Mouse (Mus musculus): ENCODE measurements around the gene Fgf2. TPM values are rescaled to one million over a fixed set of nuclear protein-coding genes. Genes with fewer than 3 reads are reported as not detected.

The Fgf2 gene
- total and polyA plus RNA-seq, 3 experiments = 0.25 to 0.70 TPM; not detected in 1

DNA sequence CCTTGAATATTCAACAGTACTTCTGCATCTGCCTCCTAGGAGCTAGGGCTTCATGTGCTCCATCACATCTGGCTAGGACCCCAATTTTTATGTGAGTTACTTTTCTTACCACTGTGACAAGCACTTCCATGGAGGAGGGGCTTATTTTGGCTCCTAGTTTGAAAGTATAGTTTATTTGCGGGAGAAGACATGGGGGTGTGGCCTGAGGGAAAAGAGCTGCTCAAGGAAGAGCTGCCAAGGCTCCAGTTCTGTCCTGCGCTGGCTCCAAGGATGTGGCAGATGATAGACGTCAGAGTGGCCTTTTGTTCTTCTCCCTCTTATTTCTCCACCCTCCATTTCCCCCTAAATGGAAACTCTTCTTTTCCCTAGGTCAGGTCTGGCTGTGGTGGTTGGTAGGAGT, 17.8 kb downstream of the Fgf2 start:
- Histone ChIP-seq H3K4me3 (replicated peaks in 1 of 3; ENCODE audit: low read depth in 2 of 3, low read length in 2 of 3, poor library complexity in 1 of 3) (no peak overlapping the region), H3K27me3 (replicated peaks) (no peaks in the 10 kb centered on the region), H3K79me2 (replicated peaks; ENCODE audit: control insufficient read depth, extremely low read depth, insufficient read depth, poor library complexity, severe bottlenecking) (no peaks in the 10 kb centered on the region), H3K4me1 (ENCODE audit: control insufficient read depth in 1 of 2, insufficient read depth in 2 of 2) (peaks cover 9 to 24% of the 10 kb centered on the region in 2 experiments), H3K9me3 (replicated peaks; ENCODE audit: low read length) (no peaks in the 10 kb centered on the region), H3K9ac (ENCODE audit: insufficient read depth, low read depth) (no peak overlapping the region), H3K36me3 (replicated peaks in 1 of 2; ENCODE audit: control insufficient read depth in 1 of 2, insufficient read depth in 1 of 2, low read length in 1 of 2) (no peaks in the 10 kb centered on the region), H3K27ac (ENCODE audit: insufficient read depth, low read depth) (no peak overlapping the region), H3K4me2 (ENCODE audit: insufficient read depth, low read depth, poor library complexity, severe bottlenecking) (no peak overlapping the region)
- no peak for DNase-seq (ENCODE audit: extremely low read depth)
- TF ChIP-seq USF1 (IDR thresholded peaks at IDR 0.05; ENCODE audit: low read depth, low read length) (no peak), CHD2 (IDR thresholded peaks at IDR 0.05; ENCODE audit: low read length) (no peak), RCOR1 (conservative IDR thresholded peaks at IDR 0.05; ENCODE audit: low read depth, low read length) (no peak), HCFC1 (IDR thresholded peaks at IDR 0.05; ENCODE audit: low read depth, low read length) (no peak), ZKSCAN1 (IDR thresholded peaks at IDR 0.05; ENCODE audit: borderline replicate concordance, low read depth, low read length) (no peak), RAD21 (IDR thresholded peaks at IDR 0.05; ENCODE audit: low read depth, low read length) (no peak), ZMIZ1 (IDR thresholded peaks at IDR 0.05; ENCODE audit: low read depth, low read length) (no peak), TBP (conservative IDR thresholded peaks at IDR 0.05; ENCODE audit: low read depth, low read length) (no peak), NRF1 (IDR thresholded peaks at IDR 0.05; ENCODE audit: low read depth, low read length) (no peak), JUND (conservative IDR thresholded peaks at IDR 0.05; ENCODE audit: low read depth, low read length) (no peak), MEF2A (IDR thresholded peaks at IDR 0.05; ENCODE audit: borderline replicate concordance, low read depth, low read length) (no peak), TCF12 (IDR thresholded peaks at IDR 0.05; ENCODE audit: low read depth, low read length) (no peak), MXI1 (IDR thresholded peaks at IDR 0.05; ENCODE audit: low read depth, low read length) (no peak), GABPA (IDR thresholded peaks at IDR 0.05; ENCODE audit: insufficient replicate concordance, low read depth, low read length) (no peak), SMC3 (IDR thresholded peaks at IDR 0.05; ENCODE audit: low read depth, low read length) (no peak), BHLHE40 (IDR thresholded peaks at IDR 0.05; ENCODE audit: low read depth, low read length) (no peak), ZNF384 (IDR thresholded peaks at IDR 0.05; ENCODE audit: low read depth, low read length) (no peak), POLR2A (IDR thresholded peaks at IDR 0.05; ENCODE audit: low read depth, low read length) (no peak), ELF1 (IDR thresholded peaks at IDR 0.05; ENCODE audit: low read depth, low read length) (no peak)
- dilution Hi-C loops (cut with MboI; ENCODE audit: extremely low pct_ligation_motif_present, extremely low pct_unique_long_range_greater_than_20kb, low sequenced_read_pairs) = no loop called here
- in situ Hi-C loops (cut with MboI; ENCODE audit: low pct_ligation_motif_present, low pct_unique_long_range_greater_than_20kb, low sequenced_read_pairs) = no loop called here

DNA sequence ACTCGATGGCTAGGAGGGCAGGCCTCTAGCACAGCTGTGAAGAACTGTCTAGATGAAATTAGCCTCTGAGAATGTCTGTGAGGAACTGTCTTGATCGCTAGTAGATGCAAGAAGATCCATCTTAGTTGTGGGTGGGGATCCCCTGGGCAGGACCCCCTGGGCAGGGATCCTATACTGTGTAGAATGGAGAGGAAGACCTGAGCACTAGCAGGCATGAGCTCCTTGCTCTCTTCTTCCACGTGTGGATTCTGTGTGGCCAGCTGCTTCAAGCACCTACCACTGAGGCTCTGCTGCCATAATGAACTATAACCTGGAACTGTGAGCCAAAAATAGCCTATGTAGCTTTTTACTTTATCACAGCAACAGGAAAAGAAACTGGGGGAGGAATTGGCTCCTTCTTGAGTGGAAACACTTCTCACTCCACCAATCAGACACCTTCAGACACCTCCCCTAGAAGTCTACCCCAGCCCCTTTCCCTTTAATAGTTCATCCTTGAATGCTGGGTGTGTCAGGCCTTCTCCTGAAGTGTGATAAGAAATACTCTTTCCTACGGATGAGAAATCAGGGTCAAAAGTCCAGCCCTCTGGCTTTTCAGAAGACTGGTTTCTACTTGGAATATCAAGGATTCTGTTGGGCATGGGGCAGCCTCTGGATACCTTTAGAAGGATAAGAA, 18.4 kb downstream of the Fgf2 start:
- no peak for DNase-seq (ENCODE audit: extremely low read depth)
- Histone ChIP-seq H3K4me2 (ENCODE audit: insufficient read depth, low read depth, poor library complexity, severe bottlenecking) (no peak overlapping the region), H3K27ac (ENCODE audit: insufficient read depth, low read depth) (no peak overlapping the region), H3K4me3 (replicated peaks in 1 of 3; ENCODE audit: low read depth in 2 of 3, low read length in 2 of 3, poor library complexity in 1 of 3) (no peak overlapping the region), H3K79me2 (replicated peaks; ENCODE audit: control insufficient read depth, extremely low read depth, insufficient read depth, poor library complexity, severe bottlenecking) (no peaks in the 10 kb centered on the region), H3K36me3 (replicated peaks in 1 of 2; ENCODE audit: control insufficient read depth in 1 of 2, insufficient read depth in 1 of 2, low read length in 1 of 2) (no peaks in the 10 kb centered on the region), H3K9ac (ENCODE audit: insufficient read depth, low read depth) (no peak overlapping the region), H3K4me1 (ENCODE audit: control insufficient read depth in 1 of 2, insufficient read depth in 2 of 2) (peaks cover 9 to 26% of the 10 kb centered on the region in 2 experiments), H3K9me3 (replicated peaks; ENCODE audit: low read length) (no peaks in the 10 kb centered on the region), H3K27me3 (replicated peaks) (no peaks in the 10 kb centered on the region)
- dilution Hi-C loops (cut with MboI; ENCODE audit: extremely low pct_ligation_motif_present, extremely low pct_unique_long_range_greater_than_20kb, low sequenced_read_pairs) = no loop called here
- in situ Hi-C loops (cut with MboI; ENCODE audit: low pct_ligation_motif_present, low pct_unique_long_range_greater_than_20kb, low sequenced_read_pairs) = no loop called here
- TF ChIP-seq CTCF (conservative IDR thresholded peaks at IDR 0.05 in 1 of 2, IDR thresholded peaks at IDR 0.05 in 1 of 2; ENCODE audit: low read depth in 2 of 2, low read length in 2 of 2) = no peak
- TF ChIP-seq CHD2 (IDR thresholded peaks at IDR 0.05; ENCODE audit: low read length) = no peak
- no peak for TF ChIP-seq MEF2A (IDR thresholded peaks at IDR 0.05; ENCODE audit: borderline replicate concordance, low read depth, low read length)
- no peak for TF ChIP-seq PAX5 (IDR thresholded peaks at IDR 0.05; ENCODE audit: low read length)
- no peak for TF ChIP-seq HCFC1 (IDR thresholded peaks at IDR 0.05; ENCODE audit: low read depth, low read length)
- TF ChIP-seq TBP (conservative IDR thresholded peaks at IDR 0.05; ENCODE audit: low read depth, low read length) = no peak
- no peak for TF ChIP-seq GABPA (IDR thresholded peaks at IDR 0.05; ENCODE audit: insufficient replicate concordance, low read depth, low read length)
- TF ChIP-seq MAZ (IDR thresholded peaks at IDR 0.05; ENCODE audit: low read depth, low read length) = no peak
- TF ChIP-seq SIN3A (IDR thresholded peaks at IDR 0.05; ENCODE audit: low read length) = no peak
- TF ChIP-seq ZNF384 (IDR thresholded peaks at IDR 0.05; ENCODE audit: low read depth, low read length) = no peak
- TF ChIP-seq NELFE (IDR thresholded peaks at IDR 0.05; ENCODE audit: low read depth, low read length) = no peak
- no peak for TF ChIP-seq MXI1 (IDR thresholded peaks at IDR 0.05; ENCODE audit: low read depth, low read length)
- TF ChIP-seq MAFK (IDR thresholded peaks at IDR 0.05; ENCODE audit: insufficient replicate concordance, low read length) = no peak
